Mouse (Mus musculus) limb, embryonic 12.5 days (tissue): ENCODE data around the gene Tmpo. TPM values are rescaled to one million over a fixed set of nuclear protein-coding genes. Genes with fewer than 3 reads are reported as not detected.

Experiments used
- ATAC-seq: fragments of 200-750 bp; cut with Nextera tagmentation; 2 replicates; pipeline ENCODE4 v1.8.0; 2017; ENCODE audit warnings: low read depth, moderate TSS enrichment; ENCODE audit not compliant: insufficient number of reproducible peaks, insufficient read depth, low FRiP score, low TSS enrichment
- H3K27ac ChIP-seq: fragments of 300-500 bp; sonication (generic); 2 replicates; pipeline ENCODE4 v1.5.1; 2016; ENCODE audit warnings: mild to moderate bottlenecking, moderate library complexity
- H3K27me3 ChIP-seq: fragments of 300-500 bp; sonication (generic); 2 replicates; pipeline ENCODE4 v1.6.1; 2016; ENCODE audit warnings: mild to moderate bottlenecking, moderate library complexity
- H3K36me3 ChIP-seq: fragments of 300-500 bp; sonication (generic); 2 replicates; pipeline ENCODE4 v1.6.1; 2016; ENCODE audit warnings: mild to moderate bottlenecking, moderate library complexity
- H3K4me1 ChIP-seq: fragments of 300-500 bp; sonication (generic); replicated peaks from 2 replicates; pipeline ENCODE4 v1.6.1; 2016
- H3K4me2 ChIP-seq: fragments of 300-500 bp; sonication (generic); 2 replicates; pipeline ENCODE4 v1.6.1; 2016; ENCODE audit warnings: mild to moderate bottlenecking, moderate library complexity
- H3K4me3 ChIP-seq: fragments of 300-500 bp; sonication (generic); replicated peaks from 2 replicates; pipeline ENCODE4 v1.5.1; 2016; ENCODE audit warnings: mild to moderate bottlenecking
- H3K9ac ChIP-seq: fragments of 300-500 bp; sonication (generic); replicated peaks from 2 replicates; pipeline ENCODE4 v1.6.1; 2016; ENCODE audit warnings: mild to moderate bottlenecking, moderate library complexity
- H3K9me3 ChIP-seq: fragments of 300-500 bp; sonication (generic); 2 replicates; pipeline ENCODE4 v1.6.1; 2016; ENCODE audit warnings: mild to moderate bottlenecking, moderate library complexity
- WGBS: fragments of 180-500 bp; shearing (Covaris S2); methylation state at CpG from one replicate; pipeline ENCODE4 v1.1.7; 2016; 5-methylcytosine and 5-hydroxymethylcytosine counted together
- polyA plus RNA-seq: library from polyadenylated mRNA; unstranded; fragments of >200 nt; fragmentation: Nextera tagmentation; extraction: Ambion mirVana; gene quantifications from 2 replicates; pipeline ENCODE4 v1.2.1, GENCODE M21; 2016

The Tmpo gene
- polyA plus RNA-seq, 1 experiment from 2014 or later: 444 TPM

DNA sequence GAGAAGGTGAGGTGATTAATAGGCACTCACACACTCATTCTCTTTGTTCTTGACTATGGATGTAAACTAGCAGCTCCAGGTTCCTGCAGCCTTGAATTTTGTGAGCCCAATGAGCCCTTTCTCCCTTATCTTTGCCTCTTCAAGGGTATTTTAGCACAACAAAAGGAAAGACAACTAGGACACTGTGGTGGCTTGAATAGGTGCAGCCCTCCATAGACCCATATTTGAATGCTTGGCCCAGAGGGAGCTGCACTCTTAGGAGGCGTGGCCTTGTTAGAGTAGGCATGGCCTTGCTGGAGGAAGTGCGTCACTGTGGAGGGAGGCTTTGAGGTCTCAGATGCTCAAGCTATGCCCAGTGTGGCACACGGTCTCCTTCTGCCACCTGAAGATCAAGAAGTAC is 19.5 kb upstream of the Tmpo start:
- Histone ChIP-seq H3K4me2 (no peak overlapping the region), H3K27me3 (no peaks in the 10 kb centered on the region), H3K27ac (no peak overlapping the region), H3K9me3 (peaks cover 12% of the 10 kb centered on the region; the same call in 1 of the 2 replicates), H3K4me3 (no peak overlapping the region), H3K36me3 (no peaks in the 10 kb centered on the region), H3K4me1 (no peaks in the 10 kb centered on the region), H3K9ac (no peak overlapping the region)
- ATAC-seq: no peak
- WGBS: 89% methylated on average over 3 of the region's 3 CpGs

DNA sequence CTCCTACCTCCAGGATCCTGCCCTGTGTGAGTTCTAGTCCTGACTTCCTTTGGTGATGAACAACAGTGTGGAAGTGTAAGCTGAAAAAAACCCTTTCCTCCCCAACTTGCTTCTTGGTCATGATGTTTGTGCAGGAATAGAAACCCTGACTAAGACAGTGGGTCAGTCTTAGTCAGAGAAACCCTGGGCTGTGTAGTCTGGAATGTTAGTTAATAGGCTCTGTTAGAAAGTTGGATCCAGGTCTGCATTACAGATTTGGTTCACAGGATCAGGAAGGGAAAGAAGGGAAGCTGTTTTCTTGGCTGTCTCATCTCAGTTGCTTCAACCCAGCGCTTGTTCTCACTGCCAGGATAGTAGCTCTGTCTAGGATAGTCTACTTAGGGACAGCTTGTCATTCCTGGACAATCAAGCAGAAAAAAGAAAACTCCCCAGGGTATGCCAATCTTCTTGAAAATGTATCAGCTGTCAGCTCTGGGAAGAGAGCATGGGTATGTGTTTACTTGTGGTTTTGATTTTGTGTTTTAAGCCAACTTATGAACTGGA is 18.2 kb upstream of the Tmpo start:
- H3K36me3 ChIP-seq: no peaks in the 10 kb centered on the region
- no peak for ATAC-seq

GRCm38 (mm10) chr10:91197704-91198103 is 16.6 kb upstream of the Tmpo start:
- Histone ChIP-seq H3K36me3 (no peaks in the 10 kb centered on the region), H3K9me3 (peaks cover 12% of the 10 kb centered on the region; the same call in 1 of the 2 replicates), H3K4me3 (no peak overlapping the region), H3K27me3 (no peaks in the 10 kb centered on the region), H3K27ac (no peak overlapping the region), H3K4me2 (no peak overlapping the region), H3K4me1 (no peaks in the 10 kb centered on the region), H3K9ac (no peak overlapping the region)
- 90% methylated on average over 8 of the region's 8 CpGs for WGBS
- ATAC-seq: no peak

More for the DNA sequence above, 18.2 kb upstream of the Tmpo start:
- H3K4me2 ChIP-seq: no peak overlapping the region
- 94% methylated on average over 1 of the region's 1 CpGs for WGBS
- H3K27ac ChIP-seq: no peak overlapping the region
- H3K4me3 ChIP-seq: no peak overlapping the region
- no peaks in the 10 kb centered on the region for H3K4me1 ChIP-seq
- peaks cover 12% of the 10 kb centered on the region; the same call in 1 of the 2 replicates for H3K9me3 ChIP-seq
- no peaks in the 10 kb centered on the region for H3K27me3 ChIP-seq
- no peak overlapping the region for H3K9ac ChIP-seq

GRCm38 (mm10) chr10:91196778-91197177 is 15.7 kb upstream of the Tmpo start:
- Histone ChIP-seq H3K4me2 (no peak overlapping the region), H3K27ac (no peak overlapping the region), H3K4me3 (no peak overlapping the region), H3K36me3 (no peaks in the 10 kb centered on the region), H3K9me3 (peaks cover 12% of the 10 kb centered on the region; the same call in 1 of the 2 replicates), H3K27me3 (no peaks in the 10 kb centered on the region), H3K9ac (no peak overlapping the region), H3K4me1 (no peaks in the 10 kb centered on the region)
- WGBS: 82% methylated on average over 1 of the region's 1 CpGs
- no peak for ATAC-seq

- Histone ChIP-seq H3K36me3 (no peaks in the 10 kb centered on the region), H3K27me3 (no peaks in the 10 kb centered on the region), H3K9ac (no peak overlapping the region), H3K9me3 (peaks cover 3% of the 10 kb centered on the region; the same call in 1 of the 2 replicates), H3K4me2 (no peak overlapping the region), H3K4me1 (no peaks in the 10 kb centered on the region), H3K27ac (no peak overlapping the region), H3K4me3 (no peak overlapping the region)
- 91% methylated on average over 5 of the region's 5 CpGs for WGBS
- no peak for ATAC-seq
Observed at GRCm38 (mm10) chr10:91195680-91196079, 14.6 kb upstream of the Tmpo start.

DNA sequence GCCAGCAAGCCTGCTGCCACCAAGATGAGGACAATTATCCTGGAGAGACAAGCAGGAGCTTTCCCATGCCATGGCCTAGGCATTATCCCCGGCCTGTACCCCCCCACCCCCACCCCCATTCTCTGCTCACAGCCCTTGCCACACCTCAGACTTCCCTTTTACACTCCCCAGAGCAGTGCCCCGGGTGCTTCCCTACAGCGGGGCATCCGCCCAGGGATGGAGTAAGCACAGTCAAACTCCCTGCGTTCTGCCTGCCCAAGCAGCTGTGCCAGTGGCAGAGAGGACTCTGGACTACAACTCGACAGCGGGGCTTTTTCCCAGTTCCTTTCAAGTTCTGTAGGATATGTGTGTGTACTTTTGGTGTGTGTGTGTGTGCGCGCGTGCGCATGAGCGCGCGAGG is 14.0 kb upstream of the Tmpo start:
- Histone ChIP-seq H3K36me3 (no peaks in the 10 kb centered on the region), H3K4me2 (no peak overlapping the region), H3K4me1 (no peaks in the 10 kb centered on the region), H3K27ac (no peak overlapping the region), H3K27me3 (no peaks in the 10 kb centered on the region), H3K9me3 (no peaks in the 10 kb centered on the region; the same call in 1 of the 2 replicates), H3K4me3 (no peak overlapping the region), H3K9ac (no peak overlapping the region)
- ATAC-seq: no peak
- WGBS: 82% methylated on average over 14 of the region's 14 CpGs

DNA sequence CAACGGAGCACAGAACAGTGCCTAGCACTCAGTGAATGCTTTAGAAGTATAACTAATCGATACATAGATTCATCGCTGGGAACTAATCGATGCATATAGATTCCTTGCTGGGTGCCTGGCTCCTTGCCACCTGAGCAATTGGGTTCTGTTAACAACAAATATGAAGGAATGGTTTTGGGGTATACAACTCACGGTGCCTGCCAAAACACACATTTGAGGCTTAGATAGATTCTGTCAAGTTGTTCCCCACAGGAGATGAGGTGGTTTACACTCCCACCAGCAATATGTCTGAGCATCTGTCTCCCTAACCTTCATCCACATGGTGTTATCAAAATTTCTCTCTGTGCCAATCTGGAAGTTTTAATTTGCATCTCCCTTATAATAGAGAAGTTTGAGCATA is 10.7 kb upstream of the Tmpo start:
- 95% methylated on average over 5 of the region's 5 CpGs for WGBS
- no peak overlapping the region for H3K27ac ChIP-seq
- ATAC-seq: no peak
- no peaks in the 10 kb centered on the region for H3K27me3 ChIP-seq
- no peaks in the 10 kb centered on the region; the same call in 1 of the 2 replicates for H3K9me3 ChIP-seq
- H3K36me3 ChIP-seq: no peaks in the 10 kb centered on the region
- no peak overlapping the region for H3K4me3 ChIP-seq
- H3K9ac ChIP-seq: no peak overlapping the region
- H3K4me1 ChIP-seq: 0 out of 2 replicates have a peak, but pooled peaks cover 5% of the 10 kb centered on the region
- no peak overlapping the region for H3K4me2 ChIP-seq

DNA sequence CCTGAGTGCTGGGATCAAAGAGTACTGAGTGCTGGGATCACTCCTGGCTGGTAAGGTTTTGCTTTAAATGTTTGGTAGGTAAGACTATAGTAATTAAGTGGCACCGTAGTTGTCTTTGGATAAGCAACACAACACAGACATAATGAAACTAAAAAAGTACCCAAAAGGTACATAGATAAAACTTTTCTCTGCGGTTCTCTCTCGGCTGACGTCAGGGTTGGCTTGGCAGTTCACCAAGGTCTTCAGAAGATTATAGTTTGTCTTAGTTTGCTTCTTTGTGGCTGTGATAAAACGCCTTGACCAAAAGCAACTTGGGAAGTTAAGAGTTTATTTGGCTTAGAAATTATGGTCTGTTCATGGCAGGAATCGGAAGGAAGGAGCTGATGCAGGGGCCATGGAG is 8.4 kb upstream of the Tmpo start:
- no peak overlapping the region for H3K9ac ChIP-seq
- no peaks in the 10 kb centered on the region for H3K36me3 ChIP-seq
- H3K27me3 ChIP-seq: no peaks in the 10 kb centered on the region
- 93% methylated on average over 6 of the region's 6 CpGs for WGBS
- H3K9me3 ChIP-seq: no peaks in the 10 kb centered on the region
- no peak overlapping the region for H3K4me2 ChIP-seq
- H3K4me1 ChIP-seq: 0 out of 2 replicates have a peak, but pooled peaks cover 5% of the 10 kb centered on the region
- no peak for ATAC-seq
- no peak overlapping the region for H3K27ac ChIP-seq
- H3K4me3 ChIP-seq: no peak overlapping the region

GRCm38 (mm10) chr10:91188684-91189287 is 7.7 kb upstream of the Tmpo start:
- no peak overlapping the region for H3K9ac ChIP-seq
- H3K36me3 ChIP-seq: no peaks in the 10 kb centered on the region
- no peaks in the 10 kb centered on the region for H3K9me3 ChIP-seq
- H3K4me3 ChIP-seq: no peak overlapping the region
- no peak overlapping the region for H3K4me2 ChIP-seq
- H3K4me1 ChIP-seq: 0 out of 2 replicates have a peak, but pooled peaks cover 5% of the 10 kb centered on the region
- H3K27me3 ChIP-seq: no peaks in the 10 kb centered on the region
- 68% methylated on average over 5 of the region's 5 CpGs for WGBS
- no peak overlapping the region for H3K27ac ChIP-seq
- ATAC-seq: no peak

GRCm38 (mm10) chr10:91187872-91188271 is 6.8 kb upstream of the Tmpo start:
- Histone ChIP-seq H3K27ac (peak overlapping the region; percentile 96), H3K36me3 (no peaks in the 10 kb centered on the region), H3K27me3 (no peaks in the 10 kb centered on the region), H3K4me2 (peak overlapping the region; percentile 51), H3K9ac (peak overlapping the region; percentile 83), H3K9me3 (no peaks in the 10 kb centered on the region), H3K4me3 (peak overlapping the region; percentile 33), H3K4me1 (peaks cover 13% of the 10 kb centered on the region)
- no peak for ATAC-seq
- under 1% methylated on average over 15 of the region's 15 CpGs for WGBS

- 28% methylated on average over 10 of the region's 10 CpGs for WGBS
- H3K4me3 ChIP-seq: peak overlapping the region; percentile 33
- no peaks in the 10 kb centered on the region for H3K27me3 ChIP-seq
- peak overlapping the region; percentile 83 for H3K9ac ChIP-seq
- no peaks in the 10 kb centered on the region for H3K9me3 ChIP-seq
- H3K36me3 ChIP-seq: no peaks in the 10 kb centered on the region
- H3K4me2 ChIP-seq: peak overlapping the region; percentile 51
- peak overlapping the region; percentile 96 for H3K27ac ChIP-seq
- ATAC-seq: no peak
- peaks cover 17% of the 10 kb centered on the region for H3K4me1 ChIP-seq
Observed at GRCm38 (mm10) chr10:91187349-91187748, 6.2 kb upstream of the Tmpo start.

DNA sequence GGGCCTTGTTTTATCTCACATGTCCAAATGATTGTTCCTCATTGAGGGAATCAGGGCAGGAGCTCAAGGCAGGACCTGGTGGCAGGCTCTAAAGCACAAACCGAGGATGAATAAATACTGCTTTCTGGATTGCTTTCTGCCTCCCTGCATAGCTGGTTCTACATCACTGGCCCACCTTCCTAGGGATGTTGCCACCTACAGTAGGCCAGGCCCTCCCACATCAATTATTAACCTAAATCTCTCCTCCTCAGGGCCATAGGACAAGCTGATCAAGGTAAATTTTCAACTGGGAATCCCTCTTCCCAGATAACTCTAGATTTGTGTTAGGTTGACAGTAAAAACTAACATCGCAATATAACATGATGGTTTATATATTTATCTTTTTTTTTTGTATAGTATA is 4.6 kb upstream of the Tmpo start:
- WGBS: 96% methylated on average over 2 of the region's 2 CpGs
- no peak overlapping the region for H3K27ac ChIP-seq

More for the DNA sequence above, 4.6 kb upstream of the Tmpo start:
- H3K9me3 ChIP-seq: no peaks in the 10 kb centered on the region
- no peak overlapping the region for H3K4me3 ChIP-seq
- no peak overlapping the region for H3K9ac ChIP-seq
- H3K27me3 ChIP-seq: no peaks in the 10 kb centered on the region
- ATAC-seq: no peak
- H3K4me2 ChIP-seq: no peak overlapping the region
- H3K4me1 ChIP-seq: peaks cover 17% of the 10 kb centered on the region
- H3K36me3 ChIP-seq: no peaks in the 10 kb centered on the region
